Mouse (Mus musculus) layer of hippocampus, adult 6 months (tissue): ENCODE measurements around the gene Ikzf3. TPM values are rescaled to one million over a fixed set of nuclear protein-coding genes. Genes with fewer than 3 reads are reported as not detected.

ENCODE experiments used
- long read RNA-seq, 2 experiments: library from polyadenylated mRNA; unstranded; transcript quantifications; one replicate each; pipeline ENCODE4 v2.0.0; 2019 to 2020
- polyA plus RNA-seq: library from polyadenylated mRNA; unstranded; fragments of <200 nt; fragmentation: Nextera tagmentation; gene quantifications from 2 replicates; pipeline ENCODE4 v1.2.3, GENCODE M21; 2021

Gene Ikzf3
- not detected in 2 replicates for polyA plus RNA-seq
- long read RNA-seq, experiment 1, result 0 reads
- long read RNA-seq, experiment 2, result 0 reads

DNA sequence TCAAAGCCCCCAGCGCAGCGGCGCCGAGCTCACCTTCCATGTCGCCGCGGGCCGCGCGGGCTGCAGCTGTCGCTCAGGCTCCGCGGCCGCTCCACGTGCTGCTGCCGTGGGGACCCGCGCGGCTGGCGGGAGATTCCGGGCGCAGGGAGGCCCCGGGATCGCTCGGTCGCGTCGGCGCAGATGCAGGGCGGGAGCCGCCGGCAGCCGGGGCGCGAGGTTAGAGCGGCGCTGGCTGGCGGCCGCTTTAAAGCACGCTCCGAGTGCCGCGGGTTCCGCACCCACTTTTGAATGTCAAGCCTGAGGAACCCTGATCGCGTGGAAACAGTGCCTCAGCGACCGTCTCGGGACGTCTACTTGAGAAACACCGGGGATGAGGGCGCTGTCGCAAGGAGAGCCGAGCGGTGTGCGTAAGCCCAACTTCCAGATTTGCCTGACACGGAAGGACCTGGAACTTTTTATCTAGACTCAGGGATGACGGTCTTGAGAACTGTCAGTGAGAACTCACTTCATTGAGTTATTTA is at the start of gene Ikzf3:
Ikzf3 (minus strand) TSS at position 321 of the 521 bp plus-strand sequence.

DNA sequence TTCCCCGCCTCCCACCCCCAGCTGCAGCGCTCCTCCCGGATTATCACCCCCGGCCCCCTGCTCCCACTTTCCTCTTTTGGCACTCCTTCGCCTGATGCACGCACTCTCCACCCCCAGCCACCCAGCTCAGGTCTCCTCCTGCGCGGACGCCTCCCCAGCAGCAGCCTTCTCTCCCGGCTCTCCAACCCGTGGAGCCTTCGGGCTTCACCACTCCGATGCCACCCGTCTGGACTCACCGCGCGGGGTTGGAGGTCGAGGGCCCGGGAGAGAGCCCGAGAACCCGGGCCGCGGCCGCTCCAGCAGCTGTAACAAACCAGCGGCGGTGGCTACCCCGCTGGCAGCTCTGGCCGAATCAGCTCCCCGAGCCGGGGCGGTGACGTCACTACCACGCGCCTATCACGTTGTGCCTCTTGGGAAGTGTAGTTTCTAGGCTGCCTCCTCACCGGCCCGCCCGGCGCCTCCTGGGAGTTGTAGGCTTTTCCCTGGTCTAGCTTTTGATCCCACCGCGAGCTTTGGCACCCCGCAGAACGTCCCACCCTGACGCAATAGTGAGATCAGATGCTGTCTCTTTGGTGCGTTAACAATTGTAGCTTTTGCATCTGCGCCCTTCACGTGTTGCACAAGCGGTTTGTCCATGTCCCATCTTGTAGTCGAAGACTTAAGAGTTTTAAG is 41.2 kb upstream of the Ikzf3 start, which contains the start of gene Ormdl3:
Ormdl3 (minus strand) TSS at position 477 of the 672 bp plus-strand sequence.

DNA sequence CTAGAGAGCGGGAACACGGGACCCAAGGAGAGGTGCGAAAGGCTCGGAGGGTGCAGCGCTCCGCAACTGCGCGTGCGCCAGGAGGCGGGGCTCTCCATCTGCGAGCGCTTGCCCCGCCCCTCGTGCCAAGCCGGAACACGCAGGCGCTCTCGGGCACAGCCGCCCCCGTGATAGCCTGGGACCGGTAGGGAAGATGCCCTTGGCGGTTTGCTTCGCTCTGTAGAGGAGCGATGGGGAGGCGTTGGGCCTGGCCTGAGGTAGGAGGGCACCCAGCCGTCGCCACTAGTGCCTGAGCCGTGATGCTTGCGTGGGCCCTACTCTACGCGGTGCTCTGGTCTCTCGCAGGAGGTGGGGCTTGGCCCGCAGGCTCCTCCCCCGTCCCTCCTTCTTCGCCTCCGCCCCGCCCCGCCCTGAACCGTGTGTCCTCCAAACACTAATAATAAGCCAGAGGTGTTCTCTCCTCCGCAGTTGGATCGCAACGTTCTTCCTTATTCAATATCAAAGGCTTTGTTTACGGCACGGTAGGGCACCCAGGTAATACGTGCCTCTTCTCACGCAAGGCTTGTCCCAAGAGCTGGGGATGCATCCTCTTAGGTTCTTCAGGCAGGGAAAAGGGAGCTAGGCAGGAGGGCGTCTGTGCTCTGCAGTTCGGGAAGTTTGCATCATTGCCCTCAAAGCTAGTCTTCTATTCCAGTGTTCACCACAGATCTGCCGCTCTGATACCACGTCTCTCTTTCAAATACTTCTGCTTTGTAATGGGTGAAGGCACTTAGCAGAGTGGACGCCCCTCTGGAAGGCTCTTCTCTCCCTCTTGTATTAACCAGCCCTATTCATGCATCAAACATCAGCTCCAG is 5.4 kb upstream of the Ikzf3 start, which contains the start of gene Zpbp2:
Zpbp2 (plus strand) TSS at position 123 of the 854 bp plus-strand sequence.

DNA sequence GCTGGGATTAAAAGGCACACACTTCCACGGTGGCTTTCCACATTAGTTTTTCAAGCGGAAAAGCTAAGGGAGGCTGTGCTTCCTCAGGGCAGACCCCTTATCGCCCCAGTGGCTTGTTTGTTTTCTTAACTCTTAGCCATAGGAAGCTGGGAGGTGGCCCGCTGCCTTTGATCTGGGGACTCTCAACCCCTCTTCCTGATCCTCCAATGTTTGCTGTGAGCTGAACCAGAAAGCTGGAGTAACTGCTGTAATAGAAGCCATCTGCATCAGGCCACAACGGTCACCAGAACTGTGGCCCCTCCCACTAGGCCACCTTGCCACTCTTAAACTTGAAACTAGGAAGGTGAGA is 99.6 kb downstream of the Ikzf3 start, which contains the start of gene Grb7:
Grb7 (plus strand) TSS at position 182 of the 349 bp plus-strand sequence.

DNA sequence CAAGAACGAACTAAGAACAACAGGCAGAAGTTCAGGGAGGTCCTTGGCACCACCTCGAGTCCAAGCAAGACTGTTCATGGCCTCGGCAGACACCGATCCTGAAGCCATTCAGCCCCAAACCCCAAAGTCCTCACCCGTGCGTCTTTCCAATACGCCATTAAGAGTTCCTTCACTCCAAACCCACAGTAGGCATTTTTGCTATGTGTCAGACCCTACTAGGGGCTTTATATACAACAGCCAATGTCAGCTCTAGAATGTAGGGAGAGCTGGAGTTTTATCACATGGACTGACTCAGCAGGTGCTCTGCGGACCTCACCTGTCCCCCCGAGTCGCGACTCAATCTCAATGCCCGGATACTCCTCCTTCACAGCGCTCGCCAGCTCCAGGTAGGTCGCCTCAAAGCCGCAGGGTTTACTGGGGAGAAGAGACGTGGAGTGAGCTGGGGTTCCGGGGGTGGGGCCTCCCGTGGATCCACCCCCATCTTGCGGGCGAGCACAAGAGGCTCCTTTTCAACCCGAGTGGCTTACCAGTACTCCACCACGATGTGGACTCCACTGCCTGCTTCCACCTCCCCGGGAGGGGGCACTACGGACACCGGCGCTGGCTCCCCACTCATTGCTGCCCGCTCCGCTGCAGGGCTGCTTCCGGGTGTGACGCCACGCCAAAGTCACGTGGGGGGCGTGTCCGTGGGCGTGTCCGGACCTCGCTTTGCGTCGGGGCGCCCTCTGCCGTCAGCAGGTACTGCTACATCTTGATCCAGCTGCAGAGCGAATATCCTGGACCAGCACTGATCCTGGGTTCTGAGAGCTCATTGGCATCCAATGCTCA is 107.3 kb downstream of the Ikzf3 start, which contains the start of gene Mien1:
Mien1 (minus strand) TSS at position 661 of the 828 bp plus-strand sequence.

Other genes starting within 250 kb of the Ikzf3 start
- gene Neurod2, start 216.4 kb downstream of the Ikzf3 start, polyA plus RNA-seq, result 12.4 and 14.7 TPM in 2 replicates
- 42.9 and 70.1 TPM in 2 replicates for gene Ppp1r1b, start 197.6 kb downstream of the Ikzf3 start, polyA plus RNA-seq
- gene Stard3, start 187.7 kb downstream of the Ikzf3 start, polyA plus RNA-seq, result 37.0 and 39.2 TPM in 2 replicates
- 1.6 and 2.1 TPM in 2 replicates for gene Tcap, start 162.2 kb downstream of the Ikzf3 start, polyA plus RNA-seq
- 0.31 and 0.41 TPM in 2 replicates for gene Pnmt, start 159.6 kb downstream of the Ikzf3 start, polyA plus RNA-seq
- 1.9 and 2.3 TPM in 2 replicates for gene Pgap3, start 145.5 kb downstream of the Ikzf3 start, polyA plus RNA-seq
- gene Erbb2, start 133.6 kb downstream of the Ikzf3 start, polyA plus RNA-seq, result 1.2 and 2.0 TPM in 2 replicates
- 231 and 239 TPM in 2 replicates for gene Mien1, start 107.0 kb downstream of the Ikzf3 start, polyA plus RNA-seq
- gene Grb7, start 99.6 kb downstream of the Ikzf3 start, polyA plus RNA-seq, result 1.1 and 1.7 TPM in 2 replicates
- gene Zpbp2, start 5.1 kb upstream of the Ikzf3 start, polyA plus RNA-seq, result 0.19 TPM in 1 of 2 replicates, not detected in the other
- 8.1 and 13.9 TPM in 2 replicates for gene Ormdl3, start 41.3 kb upstream of the Ikzf3 start, polyA plus RNA-seq
- gene Lrrc3c, start 52.3 kb upstream of the Ikzf3 start, polyA plus RNA-seq, result not detected in 2 replicates
- gene Gm12355, start 79.6 kb upstream of the Ikzf3 start, polyA plus RNA-seq, result 0.31 and 0.69 TPM in 2 replicates
- not detected in 2 replicates for gene Gsdma3, start 80.3 kb upstream of the Ikzf3 start, polyA plus RNA-seq
- 0.14 TPM in 1 of 2 replicates, not detected in the other for gene Gsdma2, start 100.7 kb upstream of the Ikzf3 start, polyA plus RNA-seq
- gene Gsdma, start 118.3 kb upstream of the Ikzf3 start, polyA plus RNA-seq, result not detected in 2 replicates
- gene Psmd3, start 136.5 kb upstream of the Ikzf3 start, polyA plus RNA-seq, result 68.6 and 77.0 TPM in 2 replicates
- not detected in 2 replicates for gene Csf3, start 155.2 kb upstream of the Ikzf3 start, polyA plus RNA-seq
- gene Med24, start 183.4 kb upstream of the Ikzf3 start, polyA plus RNA-seq, result 26.6 and 26.9 TPM in 2 replicates
- 120 and 123 TPM in 2 replicates for gene Thra, start 194.6 kb upstream of the Ikzf3 start, polyA plus RNA-seq
- 48.4 and 57.5 TPM in 2 replicates for gene Nr1d1, start 229.3 kb upstream of the Ikzf3 start, polyA plus RNA-seq
- 12.2 and 12.4 TPM in 2 replicates for gene Msl1, start 249.5 kb upstream of the Ikzf3 start, polyA plus RNA-seq